Mouse (Mus musculus) left cerebral cortex, adult 18-20 months (tissue): Measurements from ENCODE around the gene Sdk1. TPM values are rescaled to one million over a fixed set of nuclear protein-coding genes. Genes with fewer than 3 reads are reported as not detected.

Source experiments
- DNase-seq, 2 experiments: peaks; one replicate each; pipeline ENCODE4 v3.0.0; 2021 to 2022; ENCODE audit warnings: low spot score in 2 of 2, mixed read lengths in 1 of 2
- total RNA-seq, 2 experiments: library from RNA; stranded (reverse); gene quantifications; 2 replicates each; pipeline ENCODE4 v1.2.3; 2021

The Sdk1 gene
- total RNA-seq, 2 experiments from 2014 or later, result 9.3 to 10.0 TPM

DNA sequence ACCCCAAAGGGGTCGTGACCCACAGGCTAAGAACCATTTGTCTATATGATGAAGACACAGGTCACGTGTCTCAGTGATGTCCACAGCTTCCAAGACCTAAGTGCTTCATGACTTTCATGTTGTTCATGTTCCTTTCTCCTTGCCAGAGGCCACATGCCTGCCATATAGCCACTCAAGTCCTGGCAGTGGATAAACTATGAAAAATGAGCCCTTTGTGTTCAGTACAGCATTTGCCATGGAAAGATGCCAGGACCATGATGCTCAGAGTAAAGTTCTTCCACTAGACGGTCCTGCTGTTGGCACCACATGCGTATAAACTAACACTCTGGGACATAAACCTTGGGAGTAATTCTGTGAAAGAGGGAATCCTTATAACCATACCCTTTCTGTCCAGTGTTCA lies 75.8 kb downstream of the Sdk1 start:
- no peak for DNase-seq

DNA sequence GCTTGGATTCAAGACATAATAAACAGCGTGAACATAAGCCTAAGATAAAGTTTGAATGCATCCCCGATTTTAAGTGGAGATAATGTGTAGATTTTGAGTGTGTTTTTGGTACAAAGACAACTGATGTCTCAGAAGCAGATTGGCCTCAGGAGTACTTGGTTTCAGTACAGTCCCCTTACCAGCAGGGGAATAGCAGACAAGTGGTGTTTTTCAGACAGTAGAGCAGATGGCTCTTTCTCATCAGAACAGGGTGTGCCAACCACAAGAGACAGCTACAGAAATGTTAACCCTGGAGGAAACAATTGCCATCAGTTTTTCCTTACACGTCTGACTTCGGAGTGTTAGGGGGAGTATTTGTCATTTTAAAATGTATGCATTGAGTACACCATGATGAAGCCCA lies 83.6 kb downstream of the Sdk1 start:
- peak in 1 of 2 experiments; percentile 2 for DNase-seq

DNA sequence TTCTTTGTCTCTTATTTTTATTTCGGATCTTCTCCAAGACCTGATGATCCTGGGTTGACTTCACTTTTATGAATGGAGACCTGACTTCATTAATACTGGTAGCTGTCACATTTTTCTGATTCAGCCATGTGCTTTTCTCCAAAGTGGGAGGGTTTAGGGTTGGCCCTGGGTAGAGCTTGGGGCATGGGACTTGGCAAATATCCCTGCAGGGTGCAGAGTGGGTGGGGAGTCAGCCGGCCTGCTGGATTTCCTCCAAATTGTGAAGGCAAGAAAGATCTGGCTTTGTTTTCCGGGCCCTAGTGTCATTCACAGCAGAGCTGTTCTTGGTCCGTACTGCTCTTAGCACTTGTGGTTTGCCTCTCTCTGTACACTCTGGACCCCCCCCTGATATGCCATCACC lies 103.1 kb downstream of the Sdk1 start:
- DNase-seq, result no peak

DNA sequence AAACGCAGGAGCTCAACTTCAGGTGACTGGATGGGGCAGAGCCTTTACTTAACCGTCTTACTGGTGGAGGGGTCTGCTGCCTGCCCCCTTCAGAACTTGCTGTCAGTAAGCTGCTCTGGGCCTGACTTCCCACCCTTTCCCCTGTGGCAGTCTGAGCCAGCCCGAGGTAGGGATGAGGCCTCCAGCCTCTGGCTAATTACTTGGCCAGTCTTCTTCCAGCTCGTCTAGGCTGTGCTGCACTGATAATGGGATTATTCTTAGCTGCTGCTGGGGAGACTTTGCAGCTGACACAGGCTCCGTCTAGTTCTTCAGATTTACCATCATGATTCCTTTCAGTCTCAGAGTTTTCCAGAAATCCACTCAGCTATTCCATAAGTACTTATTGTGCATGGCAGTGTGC lies 104.2 kb downstream of the Sdk1 start:
- no peak for DNase-seq

DNA sequence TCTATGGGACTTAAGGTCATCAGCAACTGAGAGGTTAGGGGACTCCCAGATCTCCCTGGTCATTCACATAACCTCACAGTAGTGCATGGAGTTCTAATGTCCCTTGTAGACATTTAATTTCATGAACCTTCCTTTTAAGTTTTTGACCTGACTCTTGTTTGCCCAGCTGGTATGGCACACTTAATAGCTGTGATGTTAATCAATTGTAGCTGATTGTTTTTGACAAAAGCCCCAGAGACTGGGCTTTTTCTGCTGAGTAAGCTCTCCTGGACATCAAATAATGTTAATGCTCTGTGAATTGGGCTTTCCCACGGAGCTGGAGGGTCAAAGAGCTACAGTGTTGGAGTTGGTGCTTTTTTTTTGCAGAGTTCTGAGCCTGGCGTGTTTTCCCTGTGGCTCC lies 121.4 kb downstream of the Sdk1 start:
- no peak for DNase-seq

DNA sequence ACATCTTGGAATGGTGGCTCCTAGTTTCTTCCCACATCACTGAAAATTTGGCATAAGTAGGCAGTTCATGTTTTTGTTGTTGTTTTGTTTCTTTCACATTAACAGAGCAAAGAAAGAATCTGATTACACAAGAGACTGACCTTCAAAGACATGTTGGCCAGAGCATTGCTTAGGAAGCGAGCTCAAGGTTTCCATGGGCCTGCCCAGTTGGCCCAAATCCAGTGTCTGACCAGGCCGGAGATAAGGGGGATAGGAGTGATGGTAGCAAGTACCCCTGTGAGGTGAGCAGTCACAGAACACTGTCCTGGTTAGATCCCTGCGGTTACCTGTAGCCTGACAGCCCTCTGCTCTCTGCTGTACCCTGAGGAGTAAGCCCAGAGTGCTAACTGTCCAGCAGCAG lies 122.7 kb downstream of the Sdk1 start:
- DNase-seq, result no peak

DNA sequence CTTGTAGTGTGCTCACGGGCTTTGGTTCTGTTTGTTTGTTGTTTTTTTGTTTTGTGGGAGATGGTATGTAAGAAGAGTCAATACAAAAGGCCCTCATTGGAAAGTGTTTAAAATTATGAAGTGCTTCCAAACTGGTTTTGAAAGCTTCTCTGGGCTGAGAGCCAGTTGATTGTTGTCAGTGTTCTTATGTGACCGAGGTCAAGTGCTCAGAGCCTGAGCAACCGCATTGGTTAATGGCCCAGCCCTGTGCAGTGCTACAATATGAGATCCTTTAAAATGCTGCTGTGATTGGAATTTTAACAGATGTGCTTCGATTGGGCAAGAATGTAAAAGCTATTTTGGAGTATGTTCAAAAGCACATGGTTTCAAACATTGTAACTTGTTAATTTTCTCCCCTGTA lies 127.3 kb downstream of the Sdk1 start:
- no peak for DNase-seq

DNA sequence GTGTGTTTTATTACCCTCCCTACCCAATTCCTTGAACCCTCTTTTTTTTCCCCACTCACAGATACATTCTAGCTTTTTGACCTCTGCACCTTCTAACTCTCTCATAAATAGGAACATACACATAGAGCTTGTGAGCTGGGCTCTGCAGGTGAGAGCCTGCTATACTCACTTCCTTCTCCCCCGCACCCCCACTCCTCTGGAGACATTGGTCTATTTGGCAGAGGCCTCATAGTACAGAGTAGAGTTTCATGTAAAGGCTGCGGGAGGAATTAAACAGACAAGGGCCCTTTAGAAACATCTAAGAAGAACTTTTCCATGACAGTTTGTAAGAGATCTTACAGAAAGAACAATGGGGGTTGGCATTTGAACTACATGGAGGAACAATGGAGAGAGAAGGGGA lies 133.5 kb downstream of the Sdk1 start:
- no peak for DNase-seq

DNA sequence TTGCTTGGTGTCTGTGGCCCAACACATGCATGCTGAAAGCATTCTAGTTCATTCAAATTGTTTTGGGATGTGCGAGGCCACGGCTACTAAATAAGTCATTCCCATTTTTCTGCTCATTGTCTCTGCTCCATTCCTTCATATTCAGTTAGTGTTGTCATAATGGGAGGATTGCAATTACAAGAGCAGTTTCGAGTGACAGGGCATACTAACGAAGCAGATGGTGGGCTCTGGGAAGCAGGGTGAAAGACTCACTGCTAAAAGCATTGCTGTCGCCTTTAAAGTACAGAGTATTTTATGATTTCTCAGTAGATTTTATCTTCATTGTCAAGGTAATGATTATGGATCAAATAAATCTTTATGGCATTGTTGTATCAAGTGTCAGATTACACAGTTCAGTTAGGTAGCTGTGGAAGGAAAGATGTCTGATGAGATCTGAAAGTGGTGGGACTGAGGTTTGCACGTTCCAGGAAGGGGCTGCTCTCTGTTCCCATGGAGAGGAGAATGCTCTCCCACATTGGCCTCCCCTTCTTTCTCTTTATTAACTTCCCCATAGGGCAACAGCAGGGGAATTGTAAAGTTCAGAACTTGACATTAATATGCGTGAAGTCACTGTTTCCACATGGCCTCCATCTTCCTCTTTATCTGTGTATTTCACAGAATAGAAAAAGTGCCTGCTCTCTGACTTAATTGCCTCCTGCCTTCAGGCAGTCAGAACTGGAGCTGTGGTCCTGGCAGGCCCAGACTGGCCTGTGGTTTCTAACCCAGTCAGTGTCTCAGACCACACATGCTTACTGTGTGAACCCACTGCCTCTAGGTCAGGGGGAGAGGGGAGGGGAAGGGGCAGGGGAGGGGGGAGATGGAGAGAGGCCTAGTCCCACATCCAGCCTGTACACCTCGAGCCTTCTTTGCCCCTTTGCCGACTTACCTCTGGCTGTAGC lies 138.8 kb downstream of the Sdk1 start:
- no peak for DNase-seq

DNA sequence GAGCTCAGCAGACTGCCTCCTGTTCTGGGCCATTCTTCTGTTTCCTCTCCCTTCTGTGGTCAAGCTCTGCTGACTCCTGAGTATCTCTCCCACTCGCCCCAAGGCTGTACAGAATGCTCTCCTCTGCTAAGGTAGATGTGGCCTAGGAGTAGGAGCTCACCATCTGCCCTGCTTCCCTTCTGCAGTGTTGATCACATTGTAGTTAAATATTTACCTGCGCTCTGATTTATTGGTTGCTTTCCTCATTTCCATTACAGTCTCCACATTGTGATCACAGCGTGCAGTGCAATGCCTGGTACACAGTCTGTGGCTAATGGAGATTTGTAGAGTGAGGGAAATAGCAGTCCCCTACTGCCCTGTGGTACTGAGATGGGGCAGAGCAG lies 139.5 kb downstream of the Sdk1 start:
- no peak for DNase-seq

DNA sequence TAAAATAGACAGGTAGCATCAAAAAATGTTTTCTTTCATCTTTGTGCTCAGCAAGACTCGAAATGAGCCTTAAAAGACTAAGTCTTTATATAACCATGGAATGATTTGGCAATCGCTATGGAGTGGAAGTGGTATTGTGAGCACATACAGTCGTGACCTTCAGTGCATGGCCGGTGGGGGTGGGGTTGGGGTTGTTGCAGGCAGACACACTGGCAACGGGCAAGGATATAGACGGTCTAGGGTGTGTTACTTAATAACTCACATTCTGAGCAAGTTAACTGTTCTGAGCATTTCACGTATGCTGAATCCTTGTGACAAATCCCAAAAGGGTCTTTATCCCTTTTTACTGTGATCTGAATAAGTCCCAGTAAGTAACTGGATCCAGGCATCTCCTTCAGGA lies 140.3 kb downstream of the Sdk1 start:
- no peak for DNase-seq

DNA sequence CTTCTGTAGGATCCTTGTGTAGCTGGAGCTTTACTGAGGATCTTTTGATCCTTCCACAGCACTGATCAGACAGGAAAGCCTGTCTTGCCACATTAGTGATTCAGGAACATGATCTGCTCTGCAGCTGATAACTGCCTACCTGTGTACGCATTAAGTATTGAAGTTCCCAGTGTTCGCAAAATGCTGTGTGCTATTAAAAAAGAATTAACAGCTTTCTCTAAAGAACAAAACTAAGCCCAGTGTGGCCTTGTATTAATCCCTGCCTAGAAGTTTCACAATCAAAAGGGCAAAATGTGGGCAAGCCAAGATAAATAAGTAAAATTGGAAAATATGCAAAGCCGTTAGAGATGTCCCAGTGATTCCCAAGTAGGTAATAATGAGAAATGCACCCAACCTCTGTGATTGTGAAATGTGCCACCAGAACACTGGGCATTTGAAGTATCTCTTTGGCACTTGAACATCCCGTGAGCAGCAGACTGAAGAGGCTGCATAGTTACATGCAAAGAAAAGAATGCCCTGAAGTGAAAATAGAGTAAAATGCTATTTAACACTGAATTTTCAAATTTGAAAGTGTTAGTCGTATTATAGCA lies 141.1 kb downstream of the Sdk1 start:
- DNase-seq, result no peak

DNA sequence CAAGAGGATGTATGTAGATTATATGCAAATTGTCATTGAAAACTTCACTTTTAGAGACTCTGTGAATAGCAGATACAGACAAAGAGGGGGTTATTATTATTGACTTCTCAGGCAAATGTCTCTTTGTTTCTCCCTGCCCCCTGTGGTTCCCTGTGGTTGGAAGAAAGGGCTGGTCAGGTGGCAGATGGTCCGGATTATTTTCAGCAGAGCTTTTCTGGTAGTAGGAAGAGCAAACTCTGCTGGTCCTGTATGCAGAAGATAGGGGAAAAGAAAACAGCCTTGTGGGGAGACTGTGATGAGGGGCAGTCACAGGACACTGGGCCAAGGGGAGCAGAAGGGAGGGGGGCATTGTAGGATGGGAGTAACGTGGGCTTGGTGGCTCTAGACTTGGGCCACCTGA lies 147.2 kb downstream of the Sdk1 start:
- no peak for DNase-seq

DNA sequence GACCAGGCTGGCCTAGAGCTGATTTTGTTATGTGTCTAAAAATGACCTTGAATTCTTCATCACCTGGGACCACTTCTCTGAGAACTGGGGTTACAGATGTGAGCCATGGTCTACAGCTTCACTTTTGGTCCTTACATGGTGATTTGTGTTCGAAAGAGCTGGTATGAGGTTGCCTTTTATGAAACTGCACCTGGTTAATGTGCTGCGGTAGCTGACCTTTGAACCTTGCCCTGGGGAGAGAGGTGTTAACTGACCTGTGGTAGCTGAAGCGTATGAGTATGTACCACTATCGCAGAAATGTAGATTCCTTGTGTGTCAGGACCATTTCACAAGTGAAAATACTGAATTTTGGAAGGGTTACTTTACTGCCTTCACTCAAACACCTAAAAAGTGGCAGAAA lies 149.3 kb downstream of the Sdk1 start:
- no peak for DNase-seq

DNA sequence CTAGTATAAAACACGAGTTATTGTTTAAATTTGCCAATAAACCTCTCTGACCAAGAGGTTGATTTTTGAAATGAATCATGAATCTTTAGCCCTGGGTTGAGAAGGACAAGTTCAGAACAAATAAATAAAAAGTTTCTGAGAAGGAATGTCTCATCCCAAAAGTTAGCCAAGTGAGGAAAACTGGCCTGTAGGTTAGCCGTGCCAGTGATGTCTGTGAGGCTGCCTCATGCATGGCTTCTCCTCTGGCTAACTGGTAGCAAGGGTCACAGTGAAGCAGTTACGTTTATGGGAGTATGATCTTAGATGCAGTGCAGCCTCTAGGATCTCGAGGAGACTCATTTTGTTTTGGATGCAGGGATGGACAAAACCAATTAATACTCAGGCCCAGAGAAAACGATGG lies 149.9 kb downstream of the Sdk1 start:
- no peak for DNase-seq

DNA sequence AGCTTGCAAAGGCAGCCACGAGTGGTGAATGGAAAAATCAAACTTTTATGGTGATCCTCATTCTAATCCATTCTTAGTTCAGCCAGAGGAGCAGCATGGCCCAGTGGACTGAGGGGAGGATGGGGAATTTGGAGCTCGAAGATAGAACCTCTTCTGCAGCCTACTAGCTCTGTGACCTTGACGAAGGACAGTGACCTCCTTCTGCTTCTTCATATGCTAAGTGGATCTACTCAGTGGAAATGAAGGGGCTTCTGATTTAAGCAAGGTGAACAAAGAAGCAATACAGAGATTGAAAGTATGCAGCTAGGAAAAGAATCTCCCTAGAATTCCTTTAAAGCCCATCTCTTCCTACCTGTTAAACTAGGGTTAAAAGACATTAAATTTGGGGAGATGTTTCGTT lies 152.6 kb downstream of the Sdk1 start:
- no peak for DNase-seq

DNA sequence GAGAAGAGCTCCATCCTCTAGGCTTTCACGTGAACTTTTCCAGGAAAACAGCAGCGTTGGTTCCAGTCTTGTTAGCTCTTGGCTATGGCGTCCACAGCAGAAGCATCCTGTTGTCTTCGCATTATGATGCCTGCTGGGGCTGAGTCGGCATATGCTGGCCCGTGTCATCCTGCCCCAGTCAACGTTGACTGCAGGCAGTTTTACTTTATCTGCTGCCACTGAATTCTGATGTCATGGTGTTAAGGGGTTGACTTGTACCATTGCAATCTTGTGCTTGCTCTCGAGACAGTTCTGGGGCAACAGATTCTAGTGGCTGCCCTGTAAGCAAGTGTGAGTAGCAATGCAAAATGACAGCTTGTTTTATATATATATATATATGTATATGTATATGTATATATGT lies 153.3 kb downstream of the Sdk1 start:
- no peak for DNase-seq

DNA sequence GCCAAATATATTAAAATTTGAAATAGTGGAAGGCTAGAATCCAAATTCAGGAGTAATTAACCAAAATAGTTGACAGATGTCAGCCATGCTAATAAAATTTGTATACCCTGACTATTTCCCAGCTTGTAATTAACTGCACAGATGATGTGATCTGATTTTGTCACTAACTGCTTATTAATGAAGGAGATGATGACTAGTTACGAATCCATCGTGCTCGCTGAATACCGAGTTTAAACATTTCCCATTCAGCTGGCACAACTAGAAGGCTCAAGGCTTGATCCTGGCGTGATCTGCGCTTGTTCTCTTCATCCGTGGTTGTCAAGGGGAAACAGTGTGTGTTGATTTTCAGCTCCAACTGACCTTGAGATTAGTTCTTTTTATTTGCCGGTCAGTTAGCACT lies 162.5 kb downstream of the Sdk1 start:
- DNase-seq, result no peak

DNA sequence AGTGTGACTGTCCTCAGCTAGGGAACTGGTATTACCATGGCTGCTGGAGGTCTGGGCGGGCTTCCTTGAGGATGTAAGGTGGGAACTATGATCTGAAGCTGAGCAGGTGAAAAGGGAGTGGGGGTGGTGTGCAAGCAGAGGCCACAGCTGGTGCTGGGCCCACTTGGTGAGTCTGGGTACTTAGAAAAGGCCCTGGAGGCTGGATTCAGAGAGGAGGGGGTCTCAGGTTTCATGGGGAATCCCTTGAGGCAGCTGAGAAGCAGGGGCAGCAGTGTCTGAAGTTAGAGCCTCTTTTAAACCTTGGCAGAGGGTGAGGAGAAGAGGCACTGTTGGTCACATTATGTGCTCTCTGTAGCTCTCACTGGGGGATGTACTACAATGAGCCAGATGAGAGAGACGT lies 163.4 kb downstream of the Sdk1 start:
- DNase-seq, result no peak

DNA sequence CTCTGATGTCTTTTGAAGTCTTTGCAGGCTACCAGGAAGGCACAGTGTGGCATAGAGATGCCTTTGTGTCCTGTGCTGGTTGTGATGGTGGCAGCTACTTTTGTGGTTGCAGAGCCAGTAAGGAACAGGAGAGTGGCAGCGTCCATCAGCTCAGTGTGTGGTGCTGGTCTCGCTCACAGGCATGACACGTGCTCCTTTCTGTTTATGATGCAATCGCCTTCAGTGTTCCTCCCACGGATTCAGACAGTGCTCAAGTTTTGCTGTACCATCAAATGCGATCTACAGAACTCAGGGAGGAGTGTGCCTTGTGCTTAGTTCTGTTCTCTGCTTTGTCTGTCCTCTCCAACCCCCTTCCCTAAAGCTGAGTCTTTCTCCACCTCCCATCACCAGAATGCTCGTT lies 165.6 kb downstream of the Sdk1 start:
- no peak for DNase-seq

DNA sequence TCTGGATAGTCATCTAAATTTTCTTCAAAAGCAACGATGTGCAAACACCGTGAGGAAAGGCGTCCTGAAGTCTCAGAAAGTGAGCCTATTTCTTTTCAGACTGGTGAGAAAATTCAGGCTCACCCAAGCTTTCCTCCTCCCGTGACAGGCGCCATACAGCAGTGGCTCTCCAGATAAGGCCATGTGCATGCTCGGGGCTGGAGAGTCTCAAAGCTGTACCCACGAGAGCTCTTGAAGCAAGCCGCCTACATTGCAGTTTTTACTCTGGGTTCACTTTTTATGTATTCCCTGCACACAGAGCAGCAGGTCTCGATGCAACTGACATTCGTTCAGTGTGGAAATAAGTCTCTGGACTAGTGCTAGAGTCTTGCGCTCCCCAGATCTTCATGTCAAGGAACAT lies 171.7 kb downstream of the Sdk1 start:
- no peak for DNase-seq

DNA sequence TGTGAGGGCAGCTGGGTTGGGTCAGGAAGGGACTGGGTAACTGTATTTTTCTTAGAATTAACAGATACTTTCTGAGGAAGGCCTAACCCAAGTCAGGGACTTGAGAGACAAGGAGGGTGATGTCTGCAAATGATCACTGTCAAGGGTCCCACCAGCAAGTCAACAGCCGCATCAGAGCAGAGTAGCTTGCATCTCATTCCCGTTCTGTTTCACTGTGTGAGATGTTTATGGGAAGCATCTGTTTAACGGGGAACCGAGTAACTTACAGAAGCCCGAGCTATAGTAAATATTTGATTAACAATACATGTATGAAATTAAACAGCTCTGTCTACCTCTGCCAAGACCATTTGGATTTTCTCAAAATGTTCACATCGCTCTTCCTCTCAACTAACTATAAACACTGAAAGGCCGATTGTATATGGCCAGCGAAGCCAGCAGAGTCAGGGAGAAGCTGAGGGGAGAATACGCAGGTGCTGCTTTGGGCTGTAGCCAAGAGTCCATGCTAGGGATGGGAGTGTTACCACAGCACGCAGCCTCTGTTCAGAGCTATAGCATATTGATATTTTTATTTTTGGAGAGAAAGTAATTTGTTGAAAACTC lies 174.5 kb downstream of the Sdk1 start:
- DNase-seq, result no peak

DNA sequence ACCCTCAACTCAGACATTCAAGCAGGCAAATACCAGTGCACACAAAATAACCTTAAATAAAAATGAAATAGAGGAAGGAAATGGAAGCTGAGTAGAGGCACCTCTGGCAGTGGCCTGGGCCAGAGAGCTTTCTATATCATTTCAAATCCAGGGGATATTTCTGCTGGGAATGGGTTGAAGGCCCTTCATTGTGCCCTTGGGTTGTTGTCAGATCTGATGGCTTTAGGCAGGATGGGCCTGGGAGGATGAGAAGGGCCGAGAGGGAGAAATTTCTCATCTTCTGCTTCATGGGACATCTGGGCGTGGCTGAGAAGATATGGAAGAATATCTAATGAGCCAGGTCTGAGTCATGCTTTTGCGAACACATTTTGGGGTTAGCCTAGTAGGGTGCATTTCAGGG lies 186.8 kb downstream of the Sdk1 start:
- no peak for DNase-seq
